Mouse (Mus musculus) kidney, postnatal 10 days (tissue): Measurements from ENCODE around the gene Mamdc4.
"Not testable (repeated sequence)": the region's sequence is repeated elsewhere in the genome, so short reads cannot be mapped to it uniquely, and the experiment has no call there.

Source experiments
- DNase-seq: peaks from one replicate; pipeline ENCODE4 v3.0.0; 2021; ENCODE audit warnings: mixed read lengths

The Mamdc4 gene

DNA sequence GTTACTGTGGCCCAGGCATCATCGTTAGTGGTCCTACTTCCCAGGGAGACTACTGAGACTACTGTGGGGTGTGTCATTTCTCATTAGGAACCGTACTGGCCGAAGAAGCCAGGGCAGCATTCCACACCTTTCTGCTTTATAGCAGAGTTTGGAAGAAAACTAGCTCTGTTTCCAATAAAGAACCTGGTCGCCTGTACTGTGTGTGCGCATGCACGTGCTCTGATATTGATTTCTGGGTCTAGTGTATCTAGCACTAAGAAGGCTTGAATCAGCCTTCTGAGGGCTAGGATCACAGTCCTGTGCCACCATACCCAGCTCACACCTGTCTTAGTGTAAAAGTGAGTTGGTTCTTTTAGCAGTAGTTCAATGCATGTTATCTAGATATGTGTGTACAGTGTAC lies 15.9 kb downstream of the Mamdc4 start:
- DNase-seq: no peak

DNA sequence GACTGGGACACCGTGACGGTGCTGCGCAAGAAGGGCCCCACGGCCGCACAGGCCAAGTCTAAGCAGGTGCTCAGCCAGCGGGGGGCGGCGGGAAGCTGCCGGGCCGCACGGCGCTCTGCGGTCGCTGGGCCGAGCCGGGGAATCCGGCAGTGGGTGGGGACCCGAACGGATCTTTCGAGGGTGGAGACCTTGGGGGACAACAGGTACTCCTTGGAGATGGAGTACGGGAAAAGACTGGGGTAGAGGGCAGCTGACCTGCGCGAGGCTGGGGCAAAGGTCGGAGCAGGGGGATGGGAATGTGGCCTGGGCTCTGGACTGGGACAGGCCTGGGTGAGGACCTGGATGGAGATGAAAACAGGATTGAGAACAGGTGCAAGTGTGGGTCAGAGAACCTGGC lies 16.7 kb downstream of the Mamdc4 start:
- DNase-seq: no peak

GRCm38 (mm10) chr2:25557221-25557963 lies 17.3 kb downstream of the Mamdc4 start, which contains the start of gene Edf1:
TSS of gene Edf1 (plus strand) at chr2:25557847.
- peak; percentile 97 for DNase-seq

GRCm38 (mm10) chr2:25556296-25556695 lies 18.3 kb downstream of the Mamdc4 start:
- no peak for DNase-seq

DNA sequence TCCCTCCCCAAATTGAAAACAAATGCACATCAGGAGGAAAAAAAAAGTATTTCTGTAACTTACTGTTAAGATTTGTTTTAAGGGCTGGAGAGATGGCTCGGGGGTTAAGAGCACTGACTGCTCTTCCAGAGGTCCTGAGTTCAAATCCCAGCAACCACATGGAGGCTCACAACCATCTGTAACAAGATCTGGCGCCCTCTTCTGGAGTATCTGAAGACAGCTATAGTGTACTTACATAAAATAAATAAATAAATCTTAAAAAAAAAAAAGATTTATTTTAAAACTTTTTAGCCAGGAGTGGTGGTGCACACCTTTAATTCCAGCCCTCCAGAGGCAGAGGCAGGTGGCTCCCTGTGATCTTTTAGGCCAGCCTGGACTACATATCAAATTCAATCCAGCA lies 19.2 kb downstream of the Mamdc4 start:
- DNase-seq: not testable (repeated sequence)

DNA sequence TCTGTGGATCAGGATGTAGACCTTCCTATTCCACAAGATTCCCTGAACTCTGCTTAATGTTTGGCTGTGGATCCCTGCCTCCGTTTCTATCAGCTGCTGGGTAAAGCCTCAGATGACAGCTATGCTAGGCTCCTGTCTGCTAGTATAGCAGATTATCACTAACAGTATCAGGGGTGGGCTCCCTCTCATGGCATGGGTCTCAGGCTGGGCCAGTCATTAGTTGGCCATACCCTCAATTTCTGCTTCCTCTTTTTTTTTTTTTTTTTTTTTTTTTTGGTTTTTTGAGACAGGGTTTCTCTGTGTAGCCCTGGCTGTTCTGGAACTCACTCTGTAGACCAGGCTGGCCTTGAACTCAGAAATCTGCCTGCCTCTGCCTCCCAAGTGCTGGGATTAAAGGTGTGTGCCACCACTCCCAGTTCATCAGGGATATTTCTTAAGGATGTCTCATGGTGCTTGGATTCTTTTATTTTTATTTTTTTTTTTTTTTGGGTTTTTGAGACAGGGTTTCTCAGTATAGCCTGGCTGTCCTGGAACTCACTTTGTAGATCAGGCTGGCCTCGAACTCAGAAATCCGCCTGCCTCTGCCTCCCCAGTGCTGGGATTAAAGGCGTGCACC lies 21.4 kb downstream of the Mamdc4 start:
- not testable (repeated sequence) for DNase-seq

DNA sequence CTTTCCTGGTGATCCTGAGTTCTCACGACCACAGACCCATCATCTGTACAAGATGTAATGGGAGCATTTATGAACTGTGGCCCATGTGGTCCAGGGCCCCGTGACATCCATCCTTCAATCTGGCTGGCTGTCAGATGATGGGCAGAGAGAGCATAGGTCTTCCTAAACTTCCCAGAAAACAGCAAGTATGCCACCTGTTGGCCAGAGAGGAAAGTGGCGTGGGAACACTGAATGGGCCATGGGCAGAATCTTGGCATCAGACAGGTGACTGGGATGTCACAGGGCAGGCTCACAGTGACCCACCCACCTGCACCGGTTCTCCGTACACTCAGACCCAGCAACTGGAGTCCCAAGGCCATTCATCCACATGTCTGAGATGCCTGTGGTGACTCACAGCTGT lies 23.5 kb downstream of the Mamdc4 start:
- peak; percentile 73 for DNase-seq

GRCm38 (mm10) chr2:25549021-25549991 lies 25.3 kb downstream of the Mamdc4 start:
- DNase-seq: no peak

- DNase-seq: peak; percentile 99
Observed at GRCm38 (mm10) chr2:25546811-25547491, 27.7 kb downstream of the Mamdc4 start, which contains the start of gene Traf2. TSS of gene Traf2 (minus strand) at chr2:25546940.

GRCm38 (mm10) chr2:25545996-25546810 lies 28.4 kb downstream of the Mamdc4 start:
- DNase-seq: no peak

DNA sequence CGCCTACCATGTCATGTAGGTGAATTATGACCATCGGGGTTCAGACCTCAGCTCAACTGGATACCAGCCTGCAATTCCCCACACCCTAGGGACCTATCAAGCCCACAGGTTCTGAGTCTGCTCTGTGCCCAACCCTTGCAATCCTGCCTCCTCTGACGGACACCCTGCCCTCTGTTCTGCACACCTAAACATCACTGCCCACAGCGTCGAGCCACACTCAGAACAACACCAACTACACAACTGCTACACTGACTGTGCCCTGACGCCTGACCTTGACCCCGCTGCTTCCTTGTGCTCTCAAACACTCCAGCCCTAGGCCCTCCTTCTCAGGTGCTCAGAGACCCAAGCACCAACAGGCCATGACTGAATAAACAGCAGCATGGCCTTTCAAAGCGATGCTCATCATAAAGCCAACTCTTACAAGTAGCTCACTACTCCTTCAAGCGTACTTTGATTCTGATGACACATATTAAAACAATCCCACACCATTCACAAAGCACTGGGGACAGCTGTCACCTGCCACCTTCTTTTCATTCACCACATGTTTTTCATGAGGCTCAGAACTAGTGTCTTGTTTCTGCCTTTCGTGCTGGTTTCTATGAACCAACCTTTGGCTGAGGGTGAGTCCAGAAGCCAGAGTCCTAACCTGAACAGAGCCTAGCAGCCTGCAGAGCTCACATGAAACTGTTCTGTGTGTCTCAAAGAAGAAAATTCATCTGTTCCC lies 32.8 kb downstream of the Mamdc4 start:
- no peak for DNase-seq

DNA sequence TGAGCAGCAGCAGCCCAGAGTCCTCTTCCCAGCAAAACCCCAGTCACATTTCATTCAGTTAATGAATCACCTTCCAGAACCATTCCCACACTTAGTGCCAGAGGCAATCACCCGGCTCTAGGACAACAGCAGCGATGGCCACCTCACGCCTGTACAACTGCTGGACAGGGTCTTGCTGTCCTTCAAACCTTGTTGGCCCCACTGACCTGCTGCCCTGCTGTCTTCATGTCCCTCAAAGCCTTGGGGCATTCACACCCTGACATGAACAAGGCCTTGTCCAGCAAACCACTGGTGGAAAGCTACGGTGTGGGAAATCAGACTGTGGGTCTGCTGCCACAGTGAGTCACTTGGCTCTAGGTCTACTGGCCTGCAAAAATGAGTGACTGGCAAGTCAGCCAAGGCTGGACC lies 34.1 kb downstream of the Mamdc4 start:
- DNase-seq: peak; percentile 44

DNA sequence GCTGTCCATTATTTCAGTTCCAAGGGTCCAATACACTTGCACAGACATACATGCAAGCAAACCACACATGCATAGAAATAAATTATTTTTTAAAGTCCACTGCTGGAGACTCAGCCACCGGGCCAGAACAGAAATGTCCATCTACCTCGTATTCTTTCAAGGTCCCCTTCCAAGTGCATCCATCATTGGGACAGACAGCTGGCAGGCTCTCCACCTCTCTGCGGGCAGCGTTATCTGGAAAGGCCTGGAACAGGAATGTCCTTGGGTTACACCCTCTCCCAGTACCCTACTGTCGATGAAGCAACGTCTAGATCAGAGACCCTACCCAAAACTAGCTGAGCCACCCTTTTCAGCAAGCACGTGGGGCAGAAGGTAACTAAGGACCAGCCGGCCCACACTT lies 38.1 kb downstream of the Mamdc4 start:
- DNase-seq: no peak

DNA sequence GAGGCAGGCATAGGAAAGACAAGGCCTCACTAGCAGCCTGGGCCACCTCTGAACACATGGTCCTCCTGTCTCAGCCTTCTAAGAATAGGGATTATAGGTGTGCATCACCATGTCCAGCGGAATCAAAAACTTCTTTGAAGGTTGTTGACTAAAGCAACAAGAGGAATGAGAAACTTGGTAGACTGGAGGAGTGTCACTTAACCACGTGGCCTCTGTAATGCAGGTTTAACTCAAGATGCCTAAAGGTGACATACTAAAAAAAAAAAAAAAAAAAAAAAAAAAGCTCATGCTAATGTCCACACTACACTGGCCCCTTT lies 39.8 kb downstream of the Mamdc4 start:
- no peak for DNase-seq

DNA sequence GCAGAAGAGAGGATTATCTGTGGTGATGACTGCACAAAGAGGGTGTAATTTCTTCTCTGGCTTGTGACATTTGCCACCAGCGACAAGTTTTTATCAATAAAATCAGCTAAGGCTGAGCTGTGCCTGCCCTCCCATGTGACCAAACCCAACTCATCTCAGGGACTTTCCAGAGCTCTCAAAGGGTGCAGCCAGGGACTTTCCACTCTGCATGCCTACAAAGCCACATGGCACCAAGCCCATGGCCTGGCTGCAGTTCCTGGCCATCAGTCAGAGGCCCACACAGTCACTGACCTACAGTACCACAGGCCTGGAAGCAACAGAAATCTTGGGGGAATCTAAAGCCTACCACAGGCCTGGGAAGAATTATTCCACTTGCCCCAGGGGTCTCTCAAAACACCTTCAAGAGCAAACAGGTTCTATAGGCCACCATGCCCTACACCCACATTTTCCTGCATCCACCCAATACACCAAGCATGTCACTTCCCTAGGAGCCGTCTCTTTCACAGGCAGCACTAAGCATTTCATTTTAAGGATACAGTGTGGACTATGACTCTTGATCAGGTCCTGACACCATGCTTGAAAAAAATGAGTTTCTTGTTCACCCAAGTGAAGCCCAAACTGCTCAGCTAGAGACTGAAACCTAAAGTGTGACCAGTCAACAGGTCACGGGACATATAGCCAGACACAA lies 40.3 kb downstream of the Mamdc4 start:
- DNase-seq: peak; percentile 67

DNA sequence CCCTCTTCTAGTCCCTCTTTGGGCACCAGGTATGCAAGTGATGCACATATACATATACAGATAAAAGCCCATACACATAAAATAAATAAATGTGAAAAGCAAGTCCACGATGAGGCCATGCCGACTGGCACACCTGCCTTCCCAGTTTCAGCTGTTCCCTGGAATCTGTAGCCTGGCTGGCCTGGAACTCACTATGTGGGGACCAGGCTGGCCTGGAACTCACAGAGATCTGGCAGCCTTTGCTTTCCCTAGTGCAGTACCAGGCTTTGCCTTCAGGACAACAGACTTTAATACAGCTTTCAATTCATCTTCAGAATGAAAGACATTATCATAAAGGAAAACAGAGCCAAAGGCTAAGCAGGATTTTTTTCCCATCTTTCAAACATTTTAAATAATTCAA lies 40.9 kb downstream of the Mamdc4 start:
- no peak for DNase-seq

GRCm38 (mm10) chr2:25526510-25527302 lies 47.9 kb downstream of the Mamdc4 start:
- DNase-seq: no peak
